Mouse (Mus musculus): Measurements from ENCODE around the gene Atxn3. TPM values are rescaled to one million over a fixed set of nuclear protein-coding genes. Genes with fewer than 3 reads are reported as not detected.

The Atxn3 gene
- polyA plus RNA-seq, 1 experiment from 2014 or later, result 12.7 TPM

- no peaks in the 10 kb centered on the region for H3K27me3 ChIP-seq
- WGBS, result 93% methylated on average over 12 of the region's 12 CpGs
- H3K4me1 ChIP-seq, result no peaks in the 10 kb centered on the region
- no peak for ATAC-seq (ENCODE audit: borderline replicate concordance, extremely low read depth, low FRiP score, low TSS enrichment)
- H3K9ac ChIP-seq, result no peak overlapping the region
- no peaks in the 10 kb centered on the region for H3K9me3 ChIP-seq
- peaks cover 30% of the 10 kb centered on the region for H3K36me3 ChIP-seq
- no peak overlapping the region for H3K27ac ChIP-seq
- H3K4me2 ChIP-seq, result no peak overlapping the region
- no peak overlapping the region for H3K4me3 ChIP-seq
These were observed 52.2 kb downstream of the Atxn3 start for GRCm38 (mm10) chr12:101905817-101906216.

GRCm38 (mm10) chr12:101904906-101905305, 53.1 kb downstream of the Atxn3 start:
- ATAC-seq (ENCODE audit: borderline replicate concordance, extremely low read depth, low FRiP score, low TSS enrichment), result no peak
- H3K27me3 ChIP-seq, result no peaks in the 10 kb centered on the region

DNA sequence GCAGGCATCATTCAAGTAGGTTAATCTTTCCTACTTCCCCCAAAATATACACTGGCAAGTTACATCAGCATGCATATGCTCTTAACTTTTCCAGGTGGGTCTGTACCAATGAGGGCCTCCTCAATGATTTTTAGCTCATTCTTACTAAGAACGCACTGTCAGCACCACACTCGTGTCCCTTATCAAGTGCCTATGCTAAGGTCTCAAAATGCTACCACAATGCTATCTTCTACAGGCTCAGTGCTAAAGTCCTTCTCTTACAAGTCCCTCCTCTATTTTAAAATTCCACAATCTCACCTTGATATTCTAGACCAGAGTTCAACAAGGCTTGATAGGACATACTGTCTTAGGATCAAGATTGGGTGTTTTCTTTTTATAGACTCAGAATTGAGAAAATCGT, 53.9 kb downstream of the Atxn3 start:
- no peaks in the 10 kb centered on the region for H3K4me1 ChIP-seq
- peaks cover 30% of the 10 kb centered on the region for H3K36me3 ChIP-seq
- WGBS, result 91% methylated on average over 3 of the region's 3 CpGs
- H3K9me3 ChIP-seq, result no peaks in the 10 kb centered on the region
- H3K9ac ChIP-seq, result no peak overlapping the region
- H3K4me2 ChIP-seq, result no peak overlapping the region
- ATAC-seq (ENCODE audit: borderline replicate concordance, extremely low read depth, low FRiP score, low TSS enrichment), result no peak
- no peak overlapping the region for H3K4me3 ChIP-seq
- no peaks in the 10 kb centered on the region for H3K27me3 ChIP-seq
- no peak overlapping the region for H3K27ac ChIP-seq

More at GRCm38 (mm10) chr12:101904906-101905305, 53.1 kb downstream of the Atxn3 start:
- no peak overlapping the region for H3K4me2 ChIP-seq
- H3K4me3 ChIP-seq, result no peak overlapping the region
- WGBS, result 91% methylated on average over 4 of the region's 4 CpGs
- no peaks in the 10 kb centered on the region for H3K4me1 ChIP-seq
- peaks cover 30% of the 10 kb centered on the region for H3K36me3 ChIP-seq
- no peak overlapping the region for H3K27ac ChIP-seq
- H3K9me3 ChIP-seq, result no peaks in the 10 kb centered on the region
- no peak overlapping the region for H3K9ac ChIP-seq

GRCm38 (mm10) chr12:101899671-101900245, 58.3 kb downstream of the Atxn3 start:
- no peaks in the 10 kb centered on the region for H3K27me3 ChIP-seq
- peaks cover 21% of the 10 kb centered on the region for H3K36me3 ChIP-seq
- H3K4me3 ChIP-seq, result no peak overlapping the region
- H3K9me3 ChIP-seq, result no peaks in the 10 kb centered on the region
- H3K27ac ChIP-seq, result no peak overlapping the region
- no peak overlapping the region for H3K9ac ChIP-seq
- no peak for ATAC-seq (ENCODE audit: borderline replicate concordance, extremely low read depth, low FRiP score, low TSS enrichment)
- no peaks in the 10 kb centered on the region for H3K4me1 ChIP-seq
- 65% methylated on average over 2 of the region's 2 CpGs for WGBS
- no peak overlapping the region for H3K4me2 ChIP-seq

- no peaks in the 10 kb centered on the region for H3K27me3 ChIP-seq
- no peak overlapping the region for H3K4me2 ChIP-seq
- H3K4me3 ChIP-seq, result no peak overlapping the region
- no peaks in the 10 kb centered on the region for H3K4me1 ChIP-seq
- H3K36me3 ChIP-seq, result peaks cover 25% of the 10 kb centered on the region
- H3K27ac ChIP-seq, result no peak overlapping the region
- no peak overlapping the region for H3K9ac ChIP-seq
- ATAC-seq (ENCODE audit: borderline replicate concordance, extremely low read depth, low FRiP score, low TSS enrichment), result no peak
- H3K9me3 ChIP-seq, result no peaks in the 10 kb centered on the region
- 96% methylated on average over 8 of the region's 8 CpGs for WGBS
These were observed 59.1 kb downstream of the Atxn3 start for GRCm38 (mm10) chr12:101898966-101899365.

DNA sequence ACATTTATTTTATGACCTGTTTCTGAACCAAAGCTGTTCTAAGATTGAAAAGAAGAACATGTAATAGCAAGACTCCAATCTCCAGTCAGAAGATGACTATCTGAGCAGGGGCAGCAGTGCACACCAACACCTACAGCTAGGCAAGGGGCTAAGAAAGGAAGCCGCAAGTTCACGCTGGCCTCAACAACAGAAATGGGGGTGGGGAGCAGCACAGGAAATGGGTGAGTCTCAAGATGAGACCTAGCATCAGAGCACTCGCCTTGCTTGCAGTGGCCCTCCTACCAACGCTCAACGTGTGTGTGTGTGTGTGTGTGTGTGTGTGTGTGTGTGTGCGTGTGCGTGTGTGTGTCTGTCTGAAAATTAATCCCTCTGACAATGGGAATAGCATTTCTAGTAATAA, 60.9 kb downstream of the Atxn3 start:
- Histone ChIP-seq H3K4me2 (no peak overlapping the region), H3K4me3 (no peak overlapping the region), H3K36me3 (peaks cover 33% of the 10 kb centered on the region), H3K4me1 (no peaks in the 10 kb centered on the region), H3K9me3 (no peaks in the 10 kb centered on the region), H3K9ac (no peak overlapping the region), H3K27ac (no peak overlapping the region), H3K27me3 (no peaks in the 10 kb centered on the region)
- 75% methylated on average over 7 of the region's 7 CpGs for WGBS
- no peak for ATAC-seq (ENCODE audit: borderline replicate concordance, extremely low read depth, low FRiP score, low TSS enrichment)

DNA sequence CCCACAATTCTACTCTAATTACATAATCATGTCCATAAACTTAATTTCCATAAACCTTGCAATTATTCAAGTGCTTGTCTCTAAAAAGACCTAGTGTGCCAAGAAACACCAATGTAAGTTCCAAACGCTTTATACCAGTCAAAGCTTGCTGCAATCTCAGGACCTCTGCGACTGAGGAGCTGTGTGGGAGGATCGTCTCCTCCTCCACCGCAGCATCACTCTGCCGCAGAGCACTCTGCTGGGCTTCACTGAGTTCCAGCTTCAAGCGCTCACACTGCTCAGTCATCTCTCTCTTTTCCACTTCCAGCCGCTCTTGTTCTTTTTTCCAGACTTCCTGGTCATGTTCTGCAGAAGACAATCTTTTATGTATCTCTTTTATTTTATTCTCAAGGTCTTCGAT, 64.8 kb downstream of the Atxn3 start:
- Histone ChIP-seq H3K36me3 (peaks cover 48% of the 10 kb centered on the region), H3K4me3 (no peak overlapping the region)
- ATAC-seq (ENCODE audit: borderline replicate concordance, extremely low read depth, low FRiP score, low TSS enrichment), result no peak

DNA sequence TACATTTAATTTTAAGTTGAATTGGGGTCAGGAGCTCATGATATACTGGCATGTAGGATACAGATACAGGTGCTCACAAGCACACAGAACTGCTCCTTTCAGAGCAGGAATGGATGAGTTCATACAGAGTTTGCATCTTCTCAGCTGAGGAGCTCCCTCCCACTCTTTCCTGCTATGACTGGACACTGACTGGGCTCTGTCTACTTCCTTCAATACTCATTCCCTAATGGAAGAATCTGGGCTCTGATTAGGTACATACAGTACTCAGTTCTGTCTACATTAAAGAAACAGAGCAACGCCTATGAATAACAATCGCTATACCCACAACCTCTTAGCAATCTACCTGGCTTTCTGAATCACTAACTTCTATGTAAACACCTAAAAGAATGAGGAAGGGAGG, 65.2 kb downstream of the Atxn3 start:
- H3K36me3 ChIP-seq, result peaks cover 48% of the 10 kb centered on the region

More for the DNA sequence above, 64.8 kb downstream of the Atxn3 start:
- 80% methylated on average over 8 of the region's 8 CpGs for WGBS
- Histone ChIP-seq H3K9me3 (no peaks in the 10 kb centered on the region), H3K27ac (no peak overlapping the region), H3K9ac (no peak overlapping the region), H3K4me1 (no peaks in the 10 kb centered on the region), H3K27me3 (no peaks in the 10 kb centered on the region), H3K4me2 (no peak overlapping the region)

GRCm38 (mm10) chr12:101891066-101891465, 67.0 kb downstream of the Atxn3 start:
- WGBS, result 85% methylated on average over 5 of the region's 5 CpGs
- no peak overlapping the region for H3K4me2 ChIP-seq
- H3K9ac ChIP-seq, result no peak overlapping the region
- H3K27me3 ChIP-seq, result no peaks in the 10 kb centered on the region
- no peaks in the 10 kb centered on the region for H3K9me3 ChIP-seq
- H3K4me1 ChIP-seq, result no peaks in the 10 kb centered on the region
- H3K27ac ChIP-seq, result no peak overlapping the region
- no peak overlapping the region for H3K4me3 ChIP-seq
- no peak for ATAC-seq (ENCODE audit: borderline replicate concordance, extremely low read depth, low FRiP score, low TSS enrichment)
- H3K36me3 ChIP-seq, result peaks cover 56% of the 10 kb centered on the region

More for the DNA sequence above, 65.2 kb downstream of the Atxn3 start:
- no peaks in the 10 kb centered on the region for H3K9me3 ChIP-seq
- ATAC-seq (ENCODE audit: borderline replicate concordance, extremely low read depth, low FRiP score, low TSS enrichment), result no peak
- no peak overlapping the region for H3K4me3 ChIP-seq
- no peak overlapping the region for H3K9ac ChIP-seq
- H3K27me3 ChIP-seq, result no peaks in the 10 kb centered on the region
- H3K4me1 ChIP-seq, result no peaks in the 10 kb centered on the region
- H3K27ac ChIP-seq, result no peak overlapping the region
- no peak overlapping the region for H3K4me2 ChIP-seq
- WGBS, result 91% methylated on average over 2 of the region's 2 CpGs

DNA sequence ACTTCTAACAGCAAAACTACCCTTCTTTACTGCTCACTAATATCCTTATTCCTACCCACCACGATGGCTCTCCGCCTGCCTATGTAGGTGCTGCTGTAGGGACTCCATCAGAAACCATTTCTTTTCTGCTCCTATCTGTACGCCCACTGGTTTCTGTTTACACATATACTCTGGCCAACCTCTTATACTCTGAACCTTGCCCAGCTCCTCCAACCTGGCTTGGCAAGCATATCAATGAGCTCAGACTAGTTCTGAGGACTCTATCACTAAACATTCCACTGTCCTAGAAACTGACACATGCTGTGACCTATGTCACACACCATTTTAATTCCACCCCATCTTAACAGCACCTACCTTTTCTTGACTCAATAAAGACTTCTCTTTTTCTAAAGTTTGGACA, 68.7 kb downstream of the Atxn3 start:
- Histone ChIP-seq H3K9me3 (no peaks in the 10 kb centered on the region), H3K4me2 (no peak overlapping the region), H3K4me1 (no peaks in the 10 kb centered on the region), H3K27ac (no peak overlapping the region), H3K36me3 (peaks cover 68% of the 10 kb centered on the region), H3K27me3 (no peaks in the 10 kb centered on the region), H3K4me3 (no peak overlapping the region), H3K9ac (no peak overlapping the region)
- 75% methylated on average over 3 of the region's 3 CpGs for WGBS
- ATAC-seq (ENCODE audit: borderline replicate concordance, extremely low read depth, low FRiP score, low TSS enrichment), result no peak

- 61% methylated on average over 2 of the region's 2 CpGs for WGBS
These were observed 69.7 kb downstream of the Atxn3 start for GRCm38 (mm10) chr12:101888312-101888711.

DNA sequence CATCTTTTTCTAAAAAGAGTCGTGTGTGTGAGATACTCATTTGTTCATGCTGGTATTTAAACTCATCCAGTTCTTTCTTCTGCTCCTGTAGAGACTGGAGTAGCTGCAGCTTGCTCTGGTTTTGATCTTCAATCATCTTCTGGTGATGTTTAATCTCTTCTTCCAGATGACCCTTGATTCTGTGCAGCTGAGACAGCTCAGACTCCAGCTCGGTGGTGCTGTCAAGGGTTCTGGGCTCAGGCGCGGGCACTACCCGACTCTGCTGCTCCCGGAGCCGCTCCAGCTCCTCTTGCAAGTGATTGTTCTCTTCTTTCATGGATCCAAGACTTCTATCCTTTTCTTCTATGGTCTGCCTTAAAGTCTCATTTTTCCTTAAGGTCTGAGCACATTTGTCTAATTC, 73.1 kb downstream of the Atxn3 start:
- no peak for ATAC-seq (ENCODE audit: borderline replicate concordance, extremely low read depth, low FRiP score, low TSS enrichment)
- Histone ChIP-seq H3K9ac (no peak overlapping the region), H3K27me3 (no peaks in the 10 kb centered on the region), H3K4me3 (no peak overlapping the region), H3K4me2 (no peak overlapping the region), H3K27ac (no peak overlapping the region), H3K4me1 (no peaks in the 10 kb centered on the region), H3K36me3 (peaks cover 56% of the 10 kb centered on the region), H3K9me3 (no peaks in the 10 kb centered on the region)
- 94% methylated on average over 7 of the region's 7 CpGs for WGBS

More at GRCm38 (mm10) chr12:101888312-101888711, 69.7 kb downstream of the Atxn3 start:
- no peaks in the 10 kb centered on the region for H3K9me3 ChIP-seq
- ATAC-seq (ENCODE audit: borderline replicate concordance, extremely low read depth, low FRiP score, low TSS enrichment), result no peak
- H3K9ac ChIP-seq, result no peak overlapping the region
- peaks cover 70% of the 10 kb centered on the region for H3K36me3 ChIP-seq
- no peaks in the 10 kb centered on the region for H3K4me1 ChIP-seq
- no peak overlapping the region for H3K4me2 ChIP-seq
- H3K27me3 ChIP-seq, result no peaks in the 10 kb centered on the region
- no peak overlapping the region for H3K4me3 ChIP-seq
- H3K27ac ChIP-seq, result no peak overlapping the region

- Histone ChIP-seq H3K4me3 (no peak overlapping the region), H3K9me3 (no peaks in the 10 kb centered on the region), H3K27ac (no peak overlapping the region), H3K27me3 (no peaks in the 10 kb centered on the region), H3K4me2 (no peak overlapping the region), H3K36me3 (peaks cover 35% of the 10 kb centered on the region), H3K9ac (no peak overlapping the region), H3K4me1 (no peaks in the 10 kb centered on the region)
- WGBS, result 87% methylated on average over 2 of the region's 2 CpGs
- ATAC-seq (ENCODE audit: borderline replicate concordance, extremely low read depth, low FRiP score, low TSS enrichment), result no peak
These were observed 81.7 kb downstream of the Atxn3 start for GRCm38 (mm10) chr12:101876374-101876773.
